Mouse (Mus musculus): ENCODE measurements at regions not wholly inside any gene's neighbourhood (a gene's known extent, or its start where the extent isn't known, plus 50 kb on each side); places are given as distances from the start of the nearest gene placed in this dataset.
A peak's percentile ranks its signal among the peaks of the same experiment; 100 is the strongest.

- H3K27ac ChIP-seq (ENCODE audit: low read depth) = peak overlapping the region; percentile 43; the same call in 1 of the 2 replicates
- peak overlapping the region; percentile 20; the same call in 1 of the 2 replicates for H3K4me3 ChIP-seq (ENCODE audit: low read depth, low read length)
- H3K36me3 ChIP-seq (ENCODE audit: control insufficient read depth, insufficient read depth, low read length) = no peaks in the 10 kb centered on the region
- no peak for ATAC-seq (replicated peaks; ENCODE audit: low FRiP score, low TSS enrichment, low read depth)
- DNase-seq (ENCODE audit: low spot score) = peak; percentile 56
- WGBS = 29% methylated on average over 9 of the region's 9 CpGs
- 0 out of 2 replicates have a peak overlapping the region, but pooled peaks have one; percentile 5 for H3K9ac ChIP-seq (ENCODE audit: low read length)
- no peaks in the 10 kb centered on the region for H3K4me1 ChIP-seq (replicated peaks; ENCODE audit: control insufficient read depth, insufficient read depth, low read length)
- H3K27me3 ChIP-seq (replicated peaks; ENCODE audit: control insufficient read depth, insufficient read depth, low read length) = no peaks in the 10 kb centered on the region
- H3K9me3 ChIP-seq (ENCODE audit: control insufficient read depth, low read length) = no peaks in the 10 kb centered on the region
- H3K4me2 ChIP-seq (ENCODE audit: low read length) = peak overlapping the region; percentile 45
Measured at GRCm38 (mm10) chr15:51289916-51290315, 2594.8 kb upstream of the Gm7489 start.

- ATAC-seq (replicated peaks; ENCODE audit: low FRiP score, low TSS enrichment, low read depth) (no peak), DNase-seq (ENCODE audit: low spot score) (no peak)
- Histone ChIP-seq H3K9me3 (ENCODE audit: control insufficient read depth, low read length) (no peaks in the 10 kb centered on the region), H3K36me3 (ENCODE audit: control insufficient read depth, insufficient read depth, low read length) (no peaks in the 10 kb centered on the region), H3K9ac (ENCODE audit: low read length) (no peak overlapping the region), H3K27ac (ENCODE audit: low read depth) (no peak overlapping the region), H3K4me2 (ENCODE audit: low read length) (no peak overlapping the region), H3K4me3 (ENCODE audit: low read depth, low read length) (no peak overlapping the region), H3K4me1 (replicated peaks; ENCODE audit: control insufficient read depth, insufficient read depth, low read length) (no peaks in the 10 kb centered on the region), H3K27me3 (replicated peaks; ENCODE audit: control insufficient read depth, insufficient read depth, low read length) (no peaks in the 10 kb centered on the region)
- 93% methylated on average over 6 of the region's 6 CpGs for WGBS
Measured at GRCm38 (mm10) chr15:51291183-51291582, 2593.5 kb upstream of the Gm7489 start.

- Histone ChIP-seq H3K4me1 (replicated peaks; ENCODE audit: control insufficient read depth, insufficient read depth, low read length) (no peaks in the 10 kb centered on the region), H3K4me2 (ENCODE audit: low read length) (no peak overlapping the region), H3K27me3 (replicated peaks; ENCODE audit: control insufficient read depth, insufficient read depth, low read length) (no peaks in the 10 kb centered on the region), H3K9ac (ENCODE audit: low read length) (no peak overlapping the region), H3K36me3 (ENCODE audit: control insufficient read depth, insufficient read depth, low read length) (no peaks in the 10 kb centered on the region), H3K9me3 (ENCODE audit: control insufficient read depth, low read length) (no peaks in the 10 kb centered on the region), H3K4me3 (ENCODE audit: low read depth, low read length) (no peak overlapping the region), H3K27ac (ENCODE audit: low read depth) (no peak overlapping the region)
- no peak for ATAC-seq (replicated peaks; ENCODE audit: low FRiP score, low TSS enrichment, low read depth)
- DNase-seq (ENCODE audit: low spot score) = no peak
Measured at GRCm38 (mm10) chr15:51296841-51297240, 2587.9 kb upstream of the Gm7489 start.

GRCm38 (mm10) chr15:51318072-51318471, 2566.6 kb upstream of the Gm7489 start:
- Histone ChIP-seq H3K27ac (ENCODE audit: low read depth) (no peak overlapping the region), H3K4me2 (ENCODE audit: low read length) (no peak overlapping the region), H3K9me3 (ENCODE audit: control insufficient read depth, low read length) (no peaks in the 10 kb centered on the region), H3K4me1 (replicated peaks; ENCODE audit: control insufficient read depth, insufficient read depth, low read length) (no peaks in the 10 kb centered on the region), H3K27me3 (replicated peaks; ENCODE audit: control insufficient read depth, insufficient read depth, low read length) (no peaks in the 10 kb centered on the region), H3K36me3 (ENCODE audit: control insufficient read depth, insufficient read depth, low read length) (no peaks in the 10 kb centered on the region), H3K9ac (ENCODE audit: low read length) (no peak overlapping the region), H3K4me3 (ENCODE audit: low read depth, low read length) (no peak overlapping the region)
- WGBS = 88% methylated on average over 1 of the region's 1 CpGs
- ATAC-seq (replicated peaks; ENCODE audit: low FRiP score, low TSS enrichment, low read depth) = no peak
- no peak for DNase-seq (ENCODE audit: low spot score)

- WGBS = 88% methylated on average over 2 of the region's 2 CpGs
Measured at GRCm38 (mm10) chr15:51318760-51319159, 2565.9 kb upstream of the Gm7489 start.

GRCm38 (mm10) chr15:51320366-51320894, 2564.3 kb upstream of the Gm7489 start:
- Histone ChIP-seq H3K4me2 (ENCODE audit: low read length) (no peak overlapping the region), H3K4me1 (replicated peaks; ENCODE audit: control insufficient read depth, insufficient read depth, low read length) (no peaks in the 10 kb centered on the region), H3K27me3 (replicated peaks; ENCODE audit: control insufficient read depth, insufficient read depth, low read length) (no peaks in the 10 kb centered on the region), H3K36me3 (ENCODE audit: control insufficient read depth, insufficient read depth, low read length) (no peaks in the 10 kb centered on the region), H3K9me3 (ENCODE audit: control insufficient read depth, low read length) (no peaks in the 10 kb centered on the region), H3K9ac (ENCODE audit: low read length) (no peak overlapping the region), H3K27ac (ENCODE audit: low read depth) (no peak overlapping the region), H3K4me3 (ENCODE audit: low read depth, low read length) (no peak overlapping the region)
- DNase-seq (ENCODE audit: low spot score) (no peak), ATAC-seq (replicated peaks; ENCODE audit: low FRiP score, low TSS enrichment, low read depth) (no peak)
- WGBS = 72% methylated on average over 10 of the region's 10 CpGs

More at GRCm38 (mm10) chr15:51318760-51319159, 2565.9 kb upstream of the Gm7489 start:
- ATAC-seq (replicated peaks; ENCODE audit: low FRiP score, low TSS enrichment, low read depth) (no peak), DNase-seq (ENCODE audit: low spot score) (no peak)
- Histone ChIP-seq H3K27ac (ENCODE audit: low read depth) (no peak overlapping the region), H3K4me2 (ENCODE audit: low read length) (no peak overlapping the region), H3K9ac (ENCODE audit: low read length) (no peak overlapping the region), H3K4me1 (replicated peaks; ENCODE audit: control insufficient read depth, insufficient read depth, low read length) (no peaks in the 10 kb centered on the region), H3K9me3 (ENCODE audit: control insufficient read depth, low read length) (no peaks in the 10 kb centered on the region), H3K36me3 (ENCODE audit: control insufficient read depth, insufficient read depth, low read length) (no peaks in the 10 kb centered on the region), H3K4me3 (ENCODE audit: low read depth, low read length) (no peak overlapping the region), H3K27me3 (replicated peaks; ENCODE audit: control insufficient read depth, insufficient read depth, low read length) (no peaks in the 10 kb centered on the region)

GRCm38 (mm10) chr15:51323284-51323683, 2561.4 kb upstream of the Gm7489 start:
- Histone ChIP-seq H3K9me3 (ENCODE audit: control insufficient read depth, low read length) (no peaks in the 10 kb centered on the region), H3K4me2 (ENCODE audit: low read length) (no peak overlapping the region), H3K9ac (ENCODE audit: low read length) (no peak overlapping the region), H3K27me3 (replicated peaks; ENCODE audit: control insufficient read depth, insufficient read depth, low read length) (no peaks in the 10 kb centered on the region), H3K36me3 (ENCODE audit: control insufficient read depth, insufficient read depth, low read length) (no peaks in the 10 kb centered on the region), H3K27ac (ENCODE audit: low read depth) (no peak overlapping the region), H3K4me3 (ENCODE audit: low read depth, low read length) (no peak overlapping the region), H3K4me1 (replicated peaks; ENCODE audit: control insufficient read depth, insufficient read depth, low read length) (no peaks in the 10 kb centered on the region)
- ATAC-seq (replicated peaks; ENCODE audit: low FRiP score, low TSS enrichment, low read depth) (no peak), DNase-seq (ENCODE audit: low spot score) (no peak)
- WGBS = 76% methylated on average over 5 of the region's 5 CpGs

- DNase-seq (ENCODE audit: low spot score) (no peak), ATAC-seq (replicated peaks; ENCODE audit: low FRiP score, low TSS enrichment, low read depth) (no peak)
- Histone ChIP-seq H3K9ac (ENCODE audit: low read length) (no peak overlapping the region), H3K4me1 (replicated peaks; ENCODE audit: control insufficient read depth, insufficient read depth, low read length) (no peaks in the 10 kb centered on the region), H3K27me3 (replicated peaks; ENCODE audit: control insufficient read depth, insufficient read depth, low read length) (no peaks in the 10 kb centered on the region), H3K9me3 (ENCODE audit: control insufficient read depth, low read length) (no peaks in the 10 kb centered on the region), H3K4me3 (ENCODE audit: low read depth, low read length) (no peak overlapping the region), H3K4me2 (ENCODE audit: low read length) (no peak overlapping the region), H3K27ac (ENCODE audit: low read depth) (no peak overlapping the region), H3K36me3 (ENCODE audit: control insufficient read depth, insufficient read depth, low read length) (no peaks in the 10 kb centered on the region)
- 86% methylated on average over 5 of the region's 5 CpGs for WGBS
Measured at GRCm38 (mm10) chr15:51324211-51324610, 2560.5 kb upstream of the Gm7489 start.

- no peaks in the 10 kb centered on the region for H3K4me1 ChIP-seq (replicated peaks; ENCODE audit: control insufficient read depth, insufficient read depth, low read length)
- no peak overlapping the region for H3K4me2 ChIP-seq (ENCODE audit: low read length)
- no peaks in the 10 kb centered on the region for H3K9me3 ChIP-seq (ENCODE audit: control insufficient read depth, low read length)
- no peak overlapping the region for H3K27ac ChIP-seq (ENCODE audit: low read depth)
- no peak overlapping the region for H3K4me3 ChIP-seq (ENCODE audit: low read depth, low read length)
- ATAC-seq (replicated peaks; ENCODE audit: low FRiP score, low TSS enrichment, low read depth) = no peak
- no peaks in the 10 kb centered on the region for H3K36me3 ChIP-seq (ENCODE audit: control insufficient read depth, insufficient read depth, low read length)
- WGBS = 40% methylated on average over 5 of the region's 5 CpGs
- no peak overlapping the region for H3K9ac ChIP-seq (ENCODE audit: low read length)
- no peaks in the 10 kb centered on the region for H3K27me3 ChIP-seq (replicated peaks; ENCODE audit: control insufficient read depth, insufficient read depth, low read length)
- DNase-seq (ENCODE audit: low spot score) = no peak
Measured at GRCm38 (mm10) chr15:51327702-51328101, 2557.0 kb upstream of the Gm7489 start.

Measured in intestine, embryonic 14.5 days (tissue).